Mouse (Mus musculus) neural tube, postnatal 0 days (tissue): Measurements from ENCODE around the gene Tlk1. TPM values are rescaled to one million over a fixed set of nuclear protein-coding genes. Genes with fewer than 3 reads are reported as not detected.

Experiments used
- polyA plus RNA-seq: library from polyadenylated mRNA; unstranded; fragments of >200 nt; fragmentation: Nextera tagmentation; extraction: Ambion mirVana; gene quantifications from 2 replicates; pipeline ENCODE4 v1.2.1, GENCODE M21; 2015

Gene Tlk1
- 33.1 and 39.9 TPM in 2 replicates for polyA plus RNA-seq

GRCm38 (mm10) chr2:70825371-70826051, at the start of gene Tlk1:
Gene Tlk1, minus strand, starts transcription at chr2:70825728.

Other genes starting within 250 kb of the Tlk1 start
- 131 and 140 TPM in 2 replicates for gene Gorasp2, start 164.2 kb downstream of the Tlk1 start, polyA plus RNA-seq
- gene Gm26558, start 163.6 kb downstream of the Tlk1 start, polyA plus RNA-seq: 4.8 and 5.1 TPM in 2 replicates
- gene Dcaf17, start 229.6 kb upstream of the Tlk1 start, polyA plus RNA-seq: 21.1 and 22.0 TPM in 2 replicates
- gene Mettl8, start 229.9 kb upstream of the Tlk1 start, polyA plus RNA-seq: 10.3 and 12.1 TPM in 2 replicates